Mouse (Mus musculus) forebrain, embryonic 11.5 days (tissue): ENCODE data around the gene Mecr. TPM values are rescaled to one million over a fixed set of nuclear protein-coding genes. Genes with fewer than 3 reads are reported as not detected.

Source experiments
- ATAC-seq: fragments of 200-750 bp; cut with Nextera tagmentation; replicated peaks from 2 replicates; pipeline ENCODE4 v1.8.0; 2017; ENCODE audit warnings: moderate TSS enrichment; ENCODE audit not compliant: low FRiP score
- DNase-seq: peaks from one replicate; pipeline ENCODE4 v3.0.0-alpha.2; 2017; ENCODE audit warnings: low spot score
- H3K27ac ChIP-seq: fragments of 300-500 bp; sonication (generic); 2 replicates; pipeline ENCODE4 v1.5.1; 2014; ENCODE audit warnings: low read depth, low read length
- H3K27me3 ChIP-seq: fragments of 300-500 bp; sonication (generic); 2 replicates; pipeline ENCODE4 v1.6.1; 2014; ENCODE audit warnings: mild to moderate bottlenecking, low read length, mixed read lengths; ENCODE audit not compliant: control insufficient read depth, insufficient read depth
- H3K36me3 ChIP-seq: fragments of 300-500 bp; sonication (generic); 2 replicates; pipeline ENCODE4 v1.6.1; 2014; ENCODE audit warnings: mild to moderate bottlenecking, low read length, moderate library complexity, mixed read lengths; ENCODE audit not compliant: control insufficient read depth, insufficient read depth
- H3K4me1 ChIP-seq: fragments of 300-500 bp; sonication (generic); replicated peaks from 2 replicates; pipeline ENCODE4 v1.6.1; 2014; ENCODE audit warnings: low read length, mixed read lengths; ENCODE audit not compliant: control insufficient read depth, insufficient read depth
- H3K4me2 ChIP-seq: fragments of 300-500 bp; sonication (generic); 2 replicates; pipeline ENCODE4 v1.6.1; 2014; ENCODE audit warnings: low read depth, mild to moderate bottlenecking, low read length, moderate library complexity, mixed read lengths; ENCODE audit not compliant: severe bottlenecking
- H3K4me3 ChIP-seq: fragments of 300-500 bp; sonication (generic); 2 replicates; pipeline ENCODE4 v1.5.1; 2014; ENCODE audit warnings: low read depth, low read length
- H3K9ac ChIP-seq: fragments of 300-500 bp; sonication (generic); 2 replicates; pipeline ENCODE4 v1.6.1; 2014; ENCODE audit warnings: low read length
- H3K9me3 ChIP-seq: fragments of 300-500 bp; sonication (generic); 2 replicates; pipeline ENCODE4 v1.6.1; 2016; ENCODE audit warnings: low read length, mixed read lengths; ENCODE audit not compliant: control insufficient read depth
- WGBS: fragments of 180-500 bp; shearing (Covaris S2); extraction: QIAGEN DNeasy Blood & Tissue Kit; methylation state at CpG from one replicate; pipeline ENCODE4 v1.1.7; 2014; 5-methylcytosine and 5-hydroxymethylcytosine counted together
- polyA plus RNA-seq: library from polyadenylated mRNA; unstranded; fragments of >200 nt; fragmentation: Nextera tagmentation; extraction: Ambion mirVana; gene quantifications from 2 replicates; pipeline ENCODE4 v1.2.1, GENCODE M21; 2014

The Mecr gene
- polyA plus RNA-seq, 1 experiment from 2014 or later, result 50.1 TPM

- Histone ChIP-seq H3K4me2 (no peak overlapping the region), H3K27me3 (no peaks in the 10 kb centered on the region), H3K9ac (no peak overlapping the region), H3K36me3 (no peaks in the 10 kb centered on the region; the same call in 1 of the 2 replicates), H3K9me3 (no peaks in the 10 kb centered on the region), H3K27ac (no peak overlapping the region), H3K4me1 (peaks cover 8% of the 10 kb centered on the region), H3K4me3 (no peak overlapping the region)
- no peak for ATAC-seq
- WGBS, result 86% methylated on average over 6 of the region's 6 CpGs
- DNase-seq, result no peak
Observed at GRCm38 (mm10) chr4:131906423-131906822, 63.2 kb downstream of the Mecr start.

- 91% methylated on average over 3 of the region's 3 CpGs for WGBS
- ATAC-seq (no peak), DNase-seq (no peak)
- H3K9ac ChIP-seq, result no peak overlapping the region
- peaks cover 6% of the 10 kb centered on the region for H3K4me1 ChIP-seq
- no peak overlapping the region for H3K4me3 ChIP-seq
- H3K36me3 ChIP-seq, result no peaks in the 10 kb centered on the region
- H3K9me3 ChIP-seq, result no peaks in the 10 kb centered on the region
- peaks cover 2% of the 10 kb centered on the region; the same call in 1 of the 2 replicates for H3K27me3 ChIP-seq
- H3K27ac ChIP-seq, result no peak overlapping the region
- H3K4me2 ChIP-seq, result no peak overlapping the region
Observed at GRCm38 (mm10) chr4:131907912-131908311, 64.6 kb downstream of the Mecr start.

DNA sequence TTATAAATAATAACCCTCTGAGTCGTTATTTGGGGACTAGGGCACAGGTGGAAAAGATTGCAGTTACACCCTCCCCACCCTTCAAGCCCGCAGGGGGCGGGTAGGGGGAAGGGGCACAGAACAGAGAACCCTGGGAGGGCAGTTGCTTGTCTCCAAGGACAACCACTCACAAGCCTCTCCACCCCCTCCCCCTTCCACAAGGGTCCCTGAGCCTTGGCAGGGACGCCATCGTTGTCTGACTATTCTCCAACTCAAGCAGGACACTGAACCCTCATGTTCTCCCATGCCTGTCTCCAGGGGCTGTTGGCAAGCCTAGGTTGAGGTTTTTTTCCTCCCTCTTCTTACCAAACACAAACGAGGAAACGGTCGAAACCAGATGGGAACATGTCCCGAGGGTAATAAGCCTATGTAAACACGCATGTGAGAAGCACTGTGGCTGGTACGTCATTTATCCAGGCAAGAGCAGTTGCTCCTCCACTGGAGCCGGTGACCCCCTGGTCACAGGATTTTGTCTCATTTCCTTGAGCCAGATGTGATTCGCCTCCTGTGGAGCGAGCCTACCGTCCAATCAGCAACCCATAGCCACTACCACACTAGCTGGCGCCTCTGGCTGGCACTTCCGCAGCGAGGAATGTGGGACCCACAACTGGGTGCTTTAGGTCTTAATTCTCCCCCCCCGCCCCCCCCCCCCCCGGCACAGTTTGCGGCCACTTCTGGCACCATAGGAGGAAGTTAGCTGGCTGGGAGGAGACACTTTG is 67.1 kb downstream of the Mecr start:
- Histone ChIP-seq H3K36me3 (no peaks in the 10 kb centered on the region), H3K9ac (no peak overlapping the region), H3K4me3 (no peak overlapping the region), H3K27me3 (peaks cover 20% of the 10 kb centered on the region), H3K9me3 (no peaks in the 10 kb centered on the region), H3K4me1 (peaks cover 12% of the 10 kb centered on the region), H3K4me2 (0 out of 2 replicates have a peak overlapping the region, but pooled peaks have one; percentile 9), H3K27ac (no peak overlapping the region)
- no peak for DNase-seq
- ATAC-seq, result no peak; the same call in 1 of the 2 replicates
- 28% methylated on average over 18 of the region's 21 CpGs for WGBS

DNA sequence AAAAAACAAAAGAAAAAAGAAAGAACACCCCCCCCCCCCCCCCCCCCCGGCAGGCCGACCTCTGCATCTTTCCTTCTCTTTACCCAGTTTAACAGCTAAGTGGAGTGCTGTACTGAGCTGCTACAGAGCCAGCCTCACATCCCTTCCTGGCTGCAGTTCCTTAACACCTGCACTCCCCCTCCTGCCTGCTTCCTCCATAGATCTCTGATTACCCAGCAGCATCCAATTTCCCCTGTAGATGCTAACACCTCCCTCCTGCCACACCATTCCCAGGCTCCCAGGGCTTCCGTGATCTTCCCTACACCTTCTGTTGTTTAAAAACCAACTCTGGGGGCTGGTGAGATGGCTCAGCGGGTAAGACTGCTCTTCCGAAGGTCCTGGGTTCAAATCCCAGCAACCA is 68.3 kb downstream of the Mecr start:
- no peak for ATAC-seq
- Histone ChIP-seq H3K9me3 (no peaks in the 10 kb centered on the region), H3K27ac (no peak overlapping the region), H3K4me2 (no peak overlapping the region), H3K4me1 (peaks cover 19% of the 10 kb centered on the region), H3K36me3 (no peaks in the 10 kb centered on the region), H3K4me3 (no peak overlapping the region), H3K9ac (no peak overlapping the region), H3K27me3 (peaks cover 31% of the 10 kb centered on the region)
- WGBS, result 46% methylated on average over 5 of the region's 5 CpGs
- DNase-seq, result no peak

- peaks cover 19% of the 10 kb centered on the region for H3K4me1 ChIP-seq
- no peak overlapping the region for H3K27ac ChIP-seq
- no peaks in the 10 kb centered on the region for H3K9me3 ChIP-seq
- no peak for DNase-seq
- no peak for ATAC-seq
- H3K27me3 ChIP-seq, result peaks cover 49% of the 10 kb centered on the region
- H3K4me2 ChIP-seq, result no peak overlapping the region
- 56% methylated on average over 10 of the region's 10 CpGs for WGBS
- H3K36me3 ChIP-seq, result no peaks in the 10 kb centered on the region
- no peak overlapping the region for H3K4me3 ChIP-seq
- no peak overlapping the region for H3K9ac ChIP-seq
Observed at GRCm38 (mm10) chr4:131913526-131913925, 70.3 kb downstream of the Mecr start.

DNA sequence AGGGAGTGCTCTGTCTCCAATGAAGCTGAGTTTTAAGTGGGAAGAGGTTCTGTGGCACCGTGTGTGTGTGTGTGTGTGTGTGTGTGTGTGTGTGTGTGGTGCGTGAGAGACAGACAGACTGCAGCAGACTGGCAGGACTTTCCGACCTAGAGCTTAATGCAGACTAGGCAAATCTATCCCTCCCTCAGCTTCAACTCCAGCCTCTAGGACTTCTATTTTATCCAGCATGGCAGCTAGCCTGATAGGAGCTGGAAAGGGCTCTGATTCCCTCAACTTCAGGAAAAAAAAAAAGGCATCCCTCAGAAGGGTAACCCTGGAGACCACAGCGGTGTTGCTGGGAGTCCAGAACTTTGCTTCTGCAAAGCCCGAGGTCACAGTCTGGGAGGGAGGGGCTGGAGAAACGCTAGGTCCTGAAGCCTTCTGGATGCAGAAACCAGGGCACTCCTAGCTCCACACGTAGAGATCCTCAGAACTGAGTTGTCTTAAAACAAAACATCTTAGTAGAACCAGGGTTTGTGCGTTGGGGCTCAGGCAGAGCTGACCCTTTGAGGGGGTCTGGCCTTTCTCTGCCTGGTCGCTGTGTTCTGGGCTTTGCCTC is 70.9 kb downstream of the Mecr start:
- Histone ChIP-seq H3K9ac (no peak overlapping the region), H3K4me1 (peaks cover 19% of the 10 kb centered on the region), H3K27ac (no peak overlapping the region), H3K27me3 (peaks cover 56% of the 10 kb centered on the region), H3K36me3 (no peaks in the 10 kb centered on the region), H3K4me2 (no peak overlapping the region), H3K4me3 (no peak overlapping the region), H3K9me3 (no peaks in the 10 kb centered on the region)
- WGBS, result 9% methylated on average over 9 of the region's 9 CpGs
- ATAC-seq (no peak), DNase-seq (no peak)

GRCm38 (mm10) chr4:131914891-131915469 is 71.7 kb downstream of the Mecr start:
- Histone ChIP-seq H3K9me3 (no peaks in the 10 kb centered on the region), H3K27me3 (peaks cover 64% of the 10 kb centered on the region), H3K4me2 (peak overlapping the region; percentile 53), H3K4me3 (peak overlapping the region; percentile 25), H3K27ac (no peak overlapping the region), H3K4me1 (peaks cover 16% of the 10 kb centered on the region), H3K36me3 (no peaks in the 10 kb centered on the region), H3K9ac (peak overlapping the region; percentile 42)
- DNase-seq, result peak; percentile 65
- WGBS, result 1% methylated on average over 31 of the region's 31 CpGs
- no peak for ATAC-seq

DNA sequence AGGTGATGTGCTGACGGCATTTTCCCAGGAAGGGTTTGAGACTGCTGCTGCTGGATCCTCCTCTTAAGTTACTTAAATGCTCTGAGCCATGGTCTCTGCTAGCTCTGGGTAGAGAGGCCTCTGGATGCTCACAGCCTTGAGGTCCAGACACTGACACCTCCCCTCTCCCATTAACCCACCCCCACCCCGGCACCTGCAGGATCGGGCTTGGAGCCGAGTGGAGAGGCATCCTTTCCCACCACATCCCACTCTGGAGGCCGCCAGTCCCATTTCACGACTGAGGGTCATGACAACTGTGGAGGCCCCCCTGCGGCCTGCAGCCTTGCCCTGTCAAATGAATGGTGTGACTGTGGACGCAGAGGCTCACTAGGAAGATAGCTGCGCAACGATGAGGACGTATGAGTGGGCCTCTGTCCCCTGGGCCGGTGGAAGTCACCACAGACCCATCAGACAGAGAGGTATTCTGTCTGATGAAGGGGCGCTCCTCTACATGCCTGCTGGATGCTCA is 72.6 kb downstream of the Mecr start:
- 0 out of 2 replicates have a peak overlapping the region, but pooled peaks have one; percentile 25 for H3K4me3 ChIP-seq
- no peak for ATAC-seq

More for the DNA sequence above, 72.6 kb downstream of the Mecr start:
- no peaks in the 10 kb centered on the region for H3K9me3 ChIP-seq
- peaks cover 20% of the 10 kb centered on the region for H3K4me1 ChIP-seq
- WGBS, result 24% methylated on average over 13 of the region's 13 CpGs
- DNase-seq, result no peak
- no peaks in the 10 kb centered on the region for H3K36me3 ChIP-seq
- peak overlapping the region; percentile 53; the same call in 1 of the 2 replicates for H3K4me2 ChIP-seq
- no peak overlapping the region for H3K9ac ChIP-seq
- peaks cover 73% of the 10 kb centered on the region for H3K27me3 ChIP-seq
- H3K27ac ChIP-seq, result no peak overlapping the region
